Mouse (Mus musculus) MEL (cell line): ENCODE data around the gene Smurf1. TPM values are rescaled to one million over a fixed set of nuclear protein-coding genes. Genes with fewer than 3 reads are reported as not detected.

Experiments
- DNase-seq: peaks from one replicate; pipeline ENCODE4 v3.0.0; 2011; ENCODE audit warnings: low read depth, low spot score
- H3K27ac ChIP-seq: 2 replicates; pipeline ENCODE4 v1.5.1; 2012; ENCODE audit warnings: low read depth, mild to moderate bottlenecking, control low read depth, low read length, moderate library complexity; ENCODE audit not compliant: control insufficient read depth
- H3K27me3 ChIP-seq, 2 experiments: fragments of 150-350 bp in 1 of 2; sonication (generic) in 1 of 2; 2 replicates each; pipeline ENCODE4 v1.6.1; 2012; ENCODE audit warnings: low read length in 2 of 2, mild to moderate bottlenecking in 2 of 2, improper control_type of control experiment in 1 of 2, moderate library complexity in 1 of 2; ENCODE audit not compliant: insufficient read depth in 2 of 2, control insufficient read depth in 1 of 2
- H3K36me3 ChIP-seq, 2 experiments: 2 replicates each; pipeline ENCODE4 v1.6.1; 2012 to 2014; ENCODE audit warnings: low read length in 2 of 2, improper control_type of control experiment in 1 of 2, inconsistent platforms in 1 of 2, mild to moderate bottlenecking in 1 of 2; ENCODE audit not compliant: insufficient read depth in 2 of 2, control insufficient read depth in 1 of 2
- H3K4me1 ChIP-seq, 2 experiments: fragments of 150-350 bp in 1 of 2; sonication (generic) in 1 of 2; 2 replicates each; pipeline ENCODE4 v1.6.1; 2012; ENCODE audit warnings: low read length in 2 of 2, improper control_type of control experiment in 1 of 2, mild to moderate bottlenecking in 1 of 2; ENCODE audit not compliant: insufficient read depth in 2 of 2, control insufficient read depth in 1 of 2
- H3K4me3 ChIP-seq, 2 experiments: fragments of 150-350 bp in 1 of 2; sonication (generic) in 1 of 2; 2 replicates each; pipeline ENCODE4 v1.5.1; 2012; ENCODE audit warnings: low read depth in 2 of 2, low read length in 2 of 2, mild to moderate bottlenecking in 2 of 2, moderate library complexity in 2 of 2, control low read depth in 1 of 2, improper control_type of control experiment in 1 of 2; ENCODE audit not compliant: control insufficient read depth in 1 of 2, insufficient read depth in 1 of 2
- H3K79me2 ChIP-seq: 2 replicates; pipeline ENCODE4 v1.6.1; 2012; ENCODE audit warnings: mild to moderate bottlenecking, low read length, moderate library complexity; ENCODE audit not compliant: control insufficient read depth, poor library complexity, insufficient read depth
- H3K9ac ChIP-seq: 2 replicates; pipeline ENCODE4 v1.6.1; 2012; ENCODE audit warnings: low read depth, mild to moderate bottlenecking, control low read depth, low read length, moderate library complexity; ENCODE audit not compliant: control insufficient read depth, poor library complexity, severe bottlenecking
- H3K9me3 ChIP-seq: fragments of 150-350 bp; sonication (generic); replicated peaks from 2 replicates; pipeline ENCODE4 v1.6.1; 2012; ENCODE audit warnings: mild to moderate bottlenecking, low read length, improper control_type of control experiment, moderate library complexity; ENCODE audit not compliant: insufficient read depth
- CHD1 ChIP-seq: IDR thresholded peaks from 2 replicates; pipeline ENCODE4 v1.6.1; 2012; ENCODE audit warnings: low read depth, mild to moderate bottlenecking, inconsistent platforms, low read length, improper control_type of control experiment
- CHD2 ChIP-seq: IDR thresholded peaks from 2 replicates; pipeline ENCODE4 v1.6.1; 2011; ENCODE audit warnings: low read length, improper control_type of control experiment
- CTCF ChIP-seq, 3 experiments: IDR thresholded peaks in 2 of 3; conservative IDR thresholded peaks in 1 of 3; 2 replicates each; pipeline ENCODE4 v1.5.1; 2011 to 2012; ENCODE audit warnings: low read length in 3 of 3, low read depth in 2 of 3, mild to moderate bottlenecking in 2 of 3, improper control_type of control experiment in 1 of 3, inconsistent platforms in 1 of 3, mixed read lengths in 1 of 3, moderate library complexity in 1 of 3; ENCODE audit not compliant: control insufficient read depth in 1 of 3, insufficient read depth in 1 of 3, poor library complexity in 1 of 3, severe bottlenecking in 1 of 3
- E2F4 ChIP-seq: IDR thresholded peaks from 2 replicates; pipeline ENCODE4 v1.6.1; 2011; ENCODE audit warnings: low read depth, low read length, improper control_type of control experiment, borderline replicate concordance
- ELF1 ChIP-seq: IDR thresholded peaks from 2 replicates; pipeline ENCODE4 v1.6.1; 2014; ENCODE audit warnings: low read depth, mild to moderate bottlenecking, inconsistent platforms, low read length, improper control_type of control experiment, moderate library complexity
- ETS1 ChIP-seq: IDR thresholded peaks from 2 replicates; pipeline ENCODE4 v1.6.1; 2012; ENCODE audit warnings: low read depth, mild to moderate bottlenecking, inconsistent platforms, low read length, improper control_type of control experiment, moderate library complexity
- MXI1 ChIP-seq: IDR thresholded peaks from 2 replicates; pipeline ENCODE4 v1.6.1; 2011; ENCODE audit warnings: mild to moderate bottlenecking, low read depth, low read length, improper control_type of control experiment
- NELFE ChIP-seq: IDR thresholded peaks from 2 replicates; pipeline ENCODE4 v1.6.1; 2011; ENCODE audit warnings: low read depth, low read length, improper control_type of control experiment
- NRF1 ChIP-seq: IDR thresholded peaks from 2 replicates; pipeline ENCODE4 v1.6.1; 2014; ENCODE audit warnings: low read depth, mild to moderate bottlenecking, inconsistent platforms, low read length, improper control_type of control experiment, moderate library complexity; ENCODE audit not compliant: poor library complexity, insufficient read depth, severe bottlenecking
- POLR2AphosphoS5 ChIP-seq: IDR thresholded peaks from 2 replicates; pipeline ENCODE4 v1.6.1; 2012; ENCODE audit warnings: low read depth, borderline replicate concordance, mild to moderate bottlenecking, inconsistent platforms, low read length, moderate library complexity, mixed read lengths
- RCOR1 ChIP-seq: IDR thresholded peaks from 2 replicates; pipeline ENCODE4 v1.6.1; 2012; ENCODE audit warnings: low read depth, mild to moderate bottlenecking, inconsistent platforms, low read length, improper control_type of control experiment
- SIN3A ChIP-seq: IDR thresholded peaks from 2 replicates; pipeline ENCODE4 v1.6.1; 2012; ENCODE audit warnings: low read length, improper control_type of control experiment, inconsistent platforms
- SMC3 ChIP-seq: IDR thresholded peaks from 2 replicates; pipeline ENCODE4 v1.6.1; 2011; ENCODE audit warnings: low read depth, low read length, improper control_type of control experiment
- TBP ChIP-seq: IDR thresholded peaks from 2 replicates; pipeline ENCODE4 v1.8.0; 2011; ENCODE audit warnings: low read depth, low read length, improper control_type of control experiment
- UBTF ChIP-seq: IDR thresholded peaks from 2 replicates; pipeline ENCODE4 v1.6.1; 2012; ENCODE audit warnings: low read depth, mild to moderate bottlenecking, inconsistent platforms, low read length, improper control_type of control experiment, moderate library complexity, borderline replicate concordance; ENCODE audit not compliant: insufficient read depth
- USF2 ChIP-seq, 2 experiments: IDR thresholded peaks; 2 replicates each; pipeline ENCODE4 v1.6.1; 2011 to 2012; ENCODE audit warnings: improper control_type of control experiment in 2 of 2, low read length in 2 of 2, borderline replicate concordance in 1 of 2, inconsistent platforms in 1 of 2, low read depth in 1 of 2, mild to moderate bottlenecking in 1 of 2; ENCODE audit not compliant: insufficient read depth in 1 of 2
- ZMIZ1 ChIP-seq: IDR thresholded peaks from 2 replicates; pipeline ENCODE4 v1.6.1; 2012; ENCODE audit warnings: low read depth, mild to moderate bottlenecking, inconsistent platforms, low read length, improper control_type of control experiment, moderate library complexity
- polyA plus RNA-seq, 2 experiments: library from polyadenylated mRNA; stranded (reverse) in 1 of 2; unstranded in 1 of 2; fragments of >175 nt in 1 of 2; fragments of >200 nt in 1 of 2; gene quantifications; 2 replicates each; pipeline versions ENCODE4 v1.2.1 to v1.2.4; 2012; ENCODE audit warnings: low replicate concordance in 2 of 2, low read depth in 1 of 2; ENCODE audit not compliant: insufficient read length in 2 of 2, insufficient read depth in 1 of 2, missing spikeins in 1 of 2
- total RNA-seq: library from RNA; depleted of rRNA; stranded (reverse); fragments of 300-350 nt; gene quantifications from 2 replicates; pipeline ENCODE4 v1.2.3, GENCODE M21; 2012

Smurf1 gene
- total and polyA plus RNA-seq, 3 experiments = 4.0 to 10.6 TPM; not detected in 1

- no peak for DNase-seq
- TF ChIP-seq MXI1 = no peak
- no peak for TF ChIP-seq UBTF
- H3K27ac ChIP-seq = no peak overlapping the region
- H3K9ac ChIP-seq = no peak overlapping the region
- no peaks in the 10 kb centered on the region for H3K79me2 ChIP-seq
- H3K9me3 ChIP-seq = no peaks in the 10 kb centered on the region
- no peaks in the 10 kb centered on the region for H3K27me3 ChIP-seq
- no peaks in the 10 kb centered on the region for H3K4me1 ChIP-seq
- no peak overlapping the region for H3K4me3 ChIP-seq
- H3K36me3 ChIP-seq = no peaks in the 10 kb centered on the region
Observed at GRCm38 (mm10) chr5:144944370-144944769, 21.3 kb downstream of the Smurf1 start.

DNA sequence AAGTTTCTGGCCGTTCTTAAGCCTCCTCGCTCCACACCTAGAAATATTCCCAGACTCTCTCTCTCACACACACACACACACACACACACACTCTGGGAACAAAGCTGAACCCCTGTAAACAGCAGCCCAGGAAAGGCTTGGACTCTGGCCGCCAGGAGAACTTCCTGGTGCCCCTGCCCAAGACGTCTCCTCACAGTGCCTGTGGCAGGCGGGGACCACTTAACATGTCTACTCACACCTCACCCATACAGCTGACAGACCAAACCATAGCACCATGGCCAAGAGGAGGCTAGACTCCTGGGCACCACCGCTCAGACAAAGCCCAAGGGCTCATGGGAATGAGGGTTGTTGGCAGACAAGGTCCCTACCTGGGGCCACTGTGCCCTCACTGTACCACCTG is 22.3 kb downstream of the Smurf1 start:
- no peak for TF ChIP-seq E2F4
- TF ChIP-seq USF2 (IDR thresholded peaks at IDR 0.05; ENCODE audit: borderline replicate concordance in 1 of 2, insufficient read depth in 1 of 2, low read depth in 1 of 2, low read length in 2 of 2) = no peak
- no peaks in the 10 kb centered on the region for H3K79me2 ChIP-seq
- DNase-seq = no peak
- H3K27ac ChIP-seq = no peak overlapping the region
- no peak overlapping the region for H3K9ac ChIP-seq
- no peaks in the 10 kb centered on the region for H3K36me3 ChIP-seq
- no peaks in the 10 kb centered on the region for H3K9me3 ChIP-seq
- H3K4me3 ChIP-seq = no peak overlapping the region
- H3K4me1 ChIP-seq = no peaks in the 10 kb centered on the region
- no peaks in the 10 kb centered on the region for H3K27me3 ChIP-seq

- no peak for DNase-seq
- Histone ChIP-seq H3K4me3 (no peak overlapping the region), H3K4me1 (no peaks in the 10 kb centered on the region), H3K27me3 (no peaks in the 10 kb centered on the region), H3K79me2 (no peaks in the 10 kb centered on the region), H3K27ac (no peak overlapping the region), H3K9ac (no peak overlapping the region), H3K9me3 (no peaks in the 10 kb centered on the region), H3K36me3 (no peaks in the 10 kb centered on the region)
- no peak for TF ChIP-seq CTCF (IDR thresholded peaks at IDR 0.05 in 2 of 3, conservative IDR thresholded peaks at IDR 0.05 in 1 of 3; ENCODE audit: control insufficient read depth in 1 of 3, insufficient read depth in 1 of 3, low read depth in 2 of 3, low read length in 3 of 3, poor library complexity in 1 of 3, severe bottlenecking in 1 of 3)
Observed at GRCm38 (mm10) chr5:144942431-144942830, 23.2 kb downstream of the Smurf1 start.

GRCm38 (mm10) chr5:144940904-144941303 is 24.7 kb downstream of the Smurf1 start:
- DNase-seq = no peak
- Histone ChIP-seq H3K9me3 (no peaks in the 10 kb centered on the region), H3K4me1 (no peaks in the 10 kb centered on the region), H3K27ac (no peak overlapping the region), H3K27me3 (no peaks in the 10 kb centered on the region), H3K4me3 (no peak overlapping the region), H3K79me2 (no peaks in the 10 kb centered on the region), H3K36me3 (no peaks in the 10 kb centered on the region), H3K9ac (no peak overlapping the region)
- no peak for TF ChIP-seq CHD2
- TF ChIP-seq SIN3A = no peak
- no peak for TF ChIP-seq SMC3
- TF ChIP-seq ELF1 = no peak
- TF ChIP-seq ETS1 = no peak
- TF ChIP-seq NRF1 = no peak
- no peak for TF ChIP-seq CHD1
- TF ChIP-seq POLR2AphosphoS5 = no peak
- TF ChIP-seq ZMIZ1 = no peak
- TF ChIP-seq UBTF = no peak
- no peak for TF ChIP-seq NELFE
- TF ChIP-seq E2F4 = no peak
- no peak for TF ChIP-seq TBP
- TF ChIP-seq RCOR1 = no peak
